Mouse (Mus musculus): ENCODE measurements at regions not wholly inside any gene's neighbourhood (a gene's known extent, or its start where the extent isn't known, plus 50 kb on each side); places are given as distances from the start of the nearest gene placed in this dataset.
A peak's percentile ranks its signal among the peaks of the same experiment; 100 is the strongest.

GRCm38 (mm10) chr8:10768181-10768580 lies 240.1 kb downstream of the Irs2 start:
- DNase-seq (ENCODE audit: low spot score in 2 of 2), result no peak

GRCm38 (mm10) chr8:10763907-10764306 lies 244.4 kb downstream of the Irs2 start:
- no peak for DNase-seq (ENCODE audit: low spot score in 2 of 2)

GRCm38 (mm10) chr8:10761694-10762305 lies 246.5 kb downstream of the Irs2 start:
- no peak for DNase-seq (ENCODE audit: low spot score in 2 of 2)

DNA sequence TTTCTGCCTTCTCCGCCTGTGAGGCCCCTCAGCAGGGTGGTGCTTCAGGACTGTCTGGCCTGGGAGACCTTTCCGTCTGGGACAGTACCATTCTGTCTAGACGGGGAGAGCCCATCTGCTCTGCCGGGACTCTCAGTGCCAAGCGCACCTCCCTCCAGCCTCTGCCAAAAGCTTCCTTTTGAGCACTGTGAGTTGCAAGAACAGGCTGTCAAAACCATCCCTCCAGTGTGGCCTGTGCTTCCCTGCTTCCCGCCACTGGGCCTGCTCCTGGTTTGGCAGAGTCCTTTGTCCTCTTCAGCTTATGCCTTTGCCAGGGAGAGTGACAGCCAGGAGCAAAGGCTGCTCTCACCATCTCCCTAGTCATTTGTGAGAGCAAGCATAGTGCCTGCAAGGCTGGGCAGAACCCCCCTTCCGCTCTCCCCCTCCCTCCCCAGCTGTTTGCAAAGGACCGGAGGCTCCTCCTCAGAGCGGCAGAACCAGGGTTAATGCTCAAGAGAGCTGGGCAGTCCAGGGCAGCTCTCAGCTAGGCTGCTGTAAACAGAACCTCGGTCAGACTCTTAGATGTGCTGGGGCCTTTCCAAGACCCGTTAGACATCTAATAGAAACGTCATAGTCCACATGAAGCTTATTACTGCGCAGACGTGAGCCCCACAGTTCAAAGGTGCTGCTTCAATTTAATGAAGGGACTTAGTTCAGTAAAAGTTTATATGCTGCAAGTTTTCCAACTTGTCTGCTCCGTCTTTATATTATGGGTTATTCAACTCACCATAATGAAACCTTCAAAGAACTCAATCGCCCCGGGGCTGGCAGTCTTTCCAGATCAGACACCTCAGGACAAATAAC lies 247.2 kb downstream of the Irs2 start:
- peak in 1 of 2 experiments; percentile 11 for DNase-seq (ENCODE audit: low spot score in 2 of 2)

GRCm38 (mm10) chr8:10760231-10760630 lies 248.0 kb downstream of the Irs2 start:
- no peak for DNase-seq (ENCODE audit: low spot score in 2 of 2)

GRCm38 (mm10) chr8:10758151-10758550 lies 250.1 kb downstream of the Irs2 start:
- DNase-seq (ENCODE audit: low spot score in 2 of 2), result no peak

DNA sequence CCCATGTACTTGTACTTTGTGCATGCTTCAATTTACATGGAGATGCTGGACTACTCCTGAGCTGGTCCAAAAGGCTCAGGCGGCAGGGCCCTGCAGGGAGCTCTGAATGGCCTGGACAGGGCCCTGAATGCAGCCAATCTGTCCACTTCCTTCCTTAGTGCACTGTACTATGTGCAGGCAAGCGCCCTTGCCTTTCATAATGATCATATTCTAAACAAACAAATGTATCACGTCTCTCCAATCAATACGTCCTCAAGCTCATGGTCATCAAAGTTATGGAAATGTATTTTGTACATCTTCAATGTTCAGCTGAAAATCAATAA lies 253.3 kb downstream of the Irs2 start:
- no peak for DNase-seq (ENCODE audit: low spot score in 2 of 2)

- no peak for DNase-seq (ENCODE audit: low spot score in 2 of 2)
Observed at GRCm38 (mm10) chr8:10754232-10754985, 253.8 kb downstream of the Irs2 start.

GRCm38 (mm10) chr8:10753056-10753455 lies 255.2 kb downstream of the Irs2 start:
- DNase-seq (ENCODE audit: low spot score in 2 of 2), result no peak

- DNase-seq (ENCODE audit: low spot score in 2 of 2), result no peak
Observed at GRCm38 (mm10) chr8:10747150-10747549, 261.1 kb downstream of the Irs2 start.

- no peak for DNase-seq (ENCODE audit: low spot score in 2 of 2)
Observed at GRCm38 (mm10) chr8:10743241-10743640, 265.0 kb downstream of the Irs2 start.

- no peak for DNase-seq (ENCODE audit: low spot score in 2 of 2)
Observed at GRCm38 (mm10) chr8:10740837-10741236, 267.4 kb downstream of the Irs2 start.

DNA sequence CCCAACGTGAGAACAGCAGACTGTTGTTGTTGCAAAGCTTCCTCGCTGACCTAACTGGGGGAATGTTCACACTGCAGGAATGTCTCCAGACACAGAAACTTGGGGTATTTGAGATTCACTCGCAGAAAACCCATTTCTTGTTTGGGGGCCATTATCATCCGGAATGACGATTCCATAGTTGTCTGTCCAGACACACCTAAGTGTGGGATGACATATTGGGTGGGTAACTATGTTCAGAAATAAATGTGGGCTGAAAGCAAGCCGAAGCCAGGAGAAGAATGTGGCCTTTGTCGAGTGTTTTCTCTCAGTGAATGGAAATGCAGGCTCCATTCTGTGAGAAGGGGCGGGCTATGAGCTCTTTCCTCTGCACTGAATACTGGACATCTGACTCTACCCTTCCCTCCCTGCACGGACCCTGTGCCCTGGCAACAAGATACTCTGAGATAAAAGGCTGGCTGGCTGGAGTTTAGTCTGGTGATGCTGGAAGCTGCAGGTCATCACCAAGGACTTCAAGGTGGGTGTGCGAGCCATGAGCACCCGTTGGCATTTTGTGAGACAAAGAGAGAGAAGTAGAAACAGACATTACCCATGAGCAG lies 269.7 kb downstream of the Irs2 start:
- DNase-seq (ENCODE audit: low spot score in 2 of 2), result no peak

GRCm38 (mm10) chr8:10734746-10735145 lies 273.5 kb downstream of the Irs2 start:
- DNase-seq (ENCODE audit: low spot score in 2 of 2), result no peak

GRCm38 (mm10) chr8:10723332-10723731 lies 284.9 kb downstream of the Irs2 start:
- peak in 1 of 2 experiments; percentile 14 for DNase-seq (ENCODE audit: low spot score in 2 of 2)

DNA sequence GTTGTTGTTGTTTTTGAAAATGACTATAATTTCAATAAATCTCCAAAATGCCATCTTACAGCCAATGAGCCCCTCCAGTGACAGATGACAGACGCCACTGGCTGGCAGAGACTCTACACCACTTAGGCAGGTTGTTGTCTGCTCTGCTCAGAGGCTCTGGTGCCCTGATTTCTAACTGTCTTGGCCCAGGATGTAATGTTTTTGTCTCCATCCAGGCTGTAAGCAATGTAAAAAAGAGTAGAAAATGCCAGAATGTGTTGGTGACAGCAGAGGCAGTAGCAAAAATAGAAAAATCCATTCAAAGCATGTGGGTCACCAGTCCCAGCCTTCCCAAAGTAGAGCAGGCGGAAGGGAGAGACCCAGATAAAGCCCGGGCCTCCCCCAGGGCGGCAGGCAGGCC lies 285.5 kb downstream of the Irs2 start:
- peak; percentile 32 to 39 for DNase-seq (ENCODE audit: low spot score in 2 of 2)

DNA sequence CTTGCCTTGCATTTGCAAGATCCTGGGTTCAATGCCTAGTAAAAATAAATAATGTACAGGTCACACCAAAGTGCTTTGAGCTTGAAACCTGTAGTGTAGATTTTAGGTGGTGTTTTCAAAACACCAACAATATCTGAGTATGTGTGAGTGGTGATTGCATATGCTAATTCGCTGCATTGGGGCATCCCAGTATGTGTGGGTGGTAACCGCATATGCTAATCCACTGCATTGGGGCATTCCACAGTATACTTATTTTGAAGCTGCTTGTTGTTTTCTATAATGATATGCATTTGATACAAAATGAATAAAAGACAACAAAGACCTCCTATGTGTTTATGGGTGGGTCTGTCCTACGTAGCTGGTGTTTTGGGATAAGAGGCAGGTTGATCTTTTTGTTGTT lies 285.9 kb downstream of the Irs2 start:
- DNase-seq (ENCODE audit: low spot score in 2 of 2), result no peak

GRCm38 (mm10) chr8:10721146-10721862 lies 287.0 kb downstream of the Irs2 start:
- DNase-seq (ENCODE audit: low spot score in 2 of 2), result no peak

DNA sequence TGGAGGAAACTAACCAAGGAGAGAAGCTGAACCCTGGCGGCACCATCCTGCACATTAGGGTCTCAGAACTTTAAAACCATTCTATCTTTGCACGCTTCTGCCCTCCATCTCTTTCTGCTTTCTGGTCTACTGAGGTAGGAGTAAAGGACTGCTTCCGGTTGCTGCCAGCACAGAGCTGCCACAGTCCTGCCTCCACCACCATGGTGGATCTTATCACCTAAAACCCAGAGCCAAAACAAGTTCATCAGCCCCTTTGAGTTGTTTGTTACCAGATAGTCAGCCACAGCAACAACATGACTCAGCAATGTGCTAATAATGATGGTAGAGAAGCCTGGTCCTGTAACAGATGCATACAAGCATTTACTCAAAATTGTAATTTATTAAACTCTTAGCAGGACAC lies 287.9 kb downstream of the Irs2 start:
- DNase-seq (ENCODE audit: low spot score in 2 of 2), result no peak

GRCm38 (mm10) chr8:10719411-10719810 lies 288.8 kb downstream of the Irs2 start:
- no peak for DNase-seq (ENCODE audit: low spot score in 2 of 2)

GRCm38 (mm10) chr8:10717297-10717696 lies 291.0 kb downstream of the Irs2 start:
- no peak for DNase-seq (ENCODE audit: low spot score in 2 of 2)

- no peak for DNase-seq (ENCODE audit: low spot score in 2 of 2)
Observed at GRCm38 (mm10) chr8:10716161-10716560, 292.1 kb downstream of the Irs2 start.

Data from frontal cortex, postnatal 36 days (tissue).